17 mouse cellular contexts compared by ENCODE assay signal in genomic region chr17:52348481-52349083, GRCm38 (mm10).
DNase-seq lines count a peak whose midpoint lies in the region; ATAC-seq and TF ChIP-seq lines count a peak whose summit lies in the region.
"Had no signal": no experiment of that assay in that cellular context is flagged by ENCODE, and none has a peak within 500 bp of the region (broad histone marks: within the 10 kb centered on the region; RNA-seq: fewer than 3 reads in every experiment).

No protein-coding gene starts in this region.

- no peak overlapping the region for H3K9ac ChIP-seq in hindbrain, embryonic 14.5 days
- no peak overlapping the region for H3K9ac ChIP-seq in hindbrain, postnatal 0 days (replicated peaks; ENCODE audit: low read length)
- no peak overlapping the region for H3K9ac ChIP-seq in stomach, postnatal 0 days (ENCODE audit: low read length)
- H3K9ac ChIP-seq: hindbrain, embryonic 13.5 days; liver, embryonic 14.5 days; midbrain, embryonic 15.5 days; neural tube, embryonic 12.5 days had no signal

- no peaks in the 10 kb centered on the region for H3K36me3 ChIP-seq in hindbrain, embryonic 14.5 days (replicated peaks; ENCODE audit: control insufficient read depth, insufficient read depth)
- no peaks in the 10 kb centered on the region for H3K36me3 ChIP-seq in hindbrain, postnatal 0 days (ENCODE audit: insufficient read depth, low read length)
- H3K36me3 ChIP-seq in stomach, postnatal 0 days (ENCODE audit: control insufficient read depth, insufficient read depth, low read length) = no peaks in the 10 kb centered on the region
- H3K36me3 ChIP-seq: hindbrain, embryonic 13.5 days; midbrain, embryonic 15.5 days; neural tube, embryonic 12.5 days had no signal

- TF ChIP-seq CTCF in hindbrain, postnatal 0 days (IDR thresholded peaks at IDR 0.05; ENCODE audit: low read depth) = no peak
- no peak for TF ChIP-seq CTCF in stomach, postnatal 0 days (IDR thresholded peaks at IDR 0.05; ENCODE audit: low read depth)

- ATAC-seq in hindbrain, embryonic 14.5 days (ENCODE audit: low FRiP score) = no peak
- ATAC-seq in hindbrain, postnatal 0 days = no peak
- no peak for ATAC-seq in stomach, postnatal 0 days (ENCODE audit: low FRiP score, low TSS enrichment)
- ATAC-seq in granulocyte monocyte progenitor cell, adult 5-6 weeks (replicated peaks; ENCODE audit: poor library complexity, severe bottlenecking) = no peak
- ATAC-seq: midbrain, embryonic 15.5 days had no signal

- no peaks in the 10 kb centered on the region for H3K4me1 ChIP-seq in hindbrain, embryonic 14.5 days (replicated peaks; ENCODE audit: control insufficient read depth, insufficient read depth, low read length)
- H3K4me1 ChIP-seq in hindbrain, postnatal 0 days (ENCODE audit: insufficient read depth, low read length) = no peaks in the 10 kb centered on the region
- no peaks in the 10 kb centered on the region for H3K4me1 ChIP-seq in stomach, postnatal 0 days (replicated peaks; ENCODE audit: control insufficient read depth, insufficient read depth)
- H3K4me1 ChIP-seq: hindbrain, embryonic 13.5 days; midbrain, embryonic 15.5 days; neural tube, embryonic 12.5 days had no signal

- no peaks in the 10 kb centered on the region for H3K27me3 ChIP-seq in hindbrain, embryonic 14.5 days (ENCODE audit: control insufficient read depth, insufficient read depth, low read length)
- H3K27me3 ChIP-seq in hindbrain, postnatal 0 days (ENCODE audit: insufficient read depth, low read length) = no peaks in the 10 kb centered on the region
- no peaks in the 10 kb centered on the region for H3K27me3 ChIP-seq in stomach, postnatal 0 days (ENCODE audit: control insufficient read depth, insufficient read depth, low read length)
- H3K27me3 ChIP-seq: hindbrain, embryonic 13.5 days; midbrain, embryonic 15.5 days; neural tube, embryonic 12.5 days had no signal

- no peak for TF ChIP-seq EP300 in stomach, postnatal 0 days (optimal IDR thresholded peaks at IDR 0.05)

- H3K9me3 ChIP-seq in hindbrain, embryonic 14.5 days (ENCODE audit: control insufficient read depth, low read length) = no peaks in the 10 kb centered on the region
- H3K9me3 ChIP-seq in hindbrain, postnatal 0 days (ENCODE audit: low read length) = no peaks in the 10 kb centered on the region
- H3K9me3 ChIP-seq in stomach, postnatal 0 days (ENCODE audit: control insufficient read depth, low read length) = no peaks in the 10 kb centered on the region
- H3K9me3 ChIP-seq: hindbrain, embryonic 13.5 days; midbrain, embryonic 15.5 days; neural tube, embryonic 12.5 days had no signal

- H3K4me3 ChIP-seq in hindbrain, embryonic 14.5 days (replicated peaks; ENCODE audit: low read length) = no peak overlapping the region
- no peak overlapping the region for H3K4me3 ChIP-seq in hindbrain, postnatal 0 days (ENCODE audit: low read length)
- no peak overlapping the region for H3K4me3 ChIP-seq in stomach, postnatal 0 days (ENCODE audit: low read depth, low read length)
- H3K4me3 ChIP-seq: erythroblast, embryonic 14.5 days; hindbrain, embryonic 13.5 days; midbrain, embryonic 15.5 days; neural tube, embryonic 12.5 days had no signal

- DNase-seq in hindbrain, embryonic 14.5 days (ENCODE audit: low spot score) = peak; percentile 21
- DNase-seq in hindbrain, postnatal 0 days (ENCODE audit: low spot score) = no peak
- peak; percentile 35 to 62 for DNase-seq in right cerebral cortex, postnatal 10 days (ENCODE audit: low spot score in 2 of 2)
- no peak for DNase-seq in right cerebral cortex, postnatal 14 days
- peak; percentile 72 for DNase-seq in telencephalon, adult 2 months (ENCODE audit: low read depth, low spot score)
- DNase-seq in stomach, postnatal 0 days (ENCODE audit: low spot score) = no peak
- no peak for DNase-seq in adrenal gland, adult (ENCODE audit: inconsistent age in 2 of 2, low spot score in 1 of 2)
- DNase-seq: adrenal gland, postnatal 25 days; kidney, adult 2 months; kidney, postnatal 36 days; lung, postnatal 36 days had no signal

- WGBS in hindbrain, embryonic 14.5 days = 81% methylated on average over 8 of the region's 8 CpGs
- 72% methylated on average over 8 of the region's 8 CpGs for WGBS in hindbrain, postnatal 0 days
- 52% methylated on average over 8 of the region's 8 CpGs for WGBS in stomach, postnatal 0 days

- H3K27ac ChIP-seq in hindbrain, embryonic 14.5 days = no peak overlapping the region
- H3K27ac ChIP-seq in hindbrain, postnatal 0 days = no peak overlapping the region
- no peak overlapping the region for H3K27ac ChIP-seq in stomach, postnatal 0 days (replicated peaks)
- H3K27ac ChIP-seq: hindbrain, embryonic 13.5 days; liver, embryonic 14.5 days; midbrain, embryonic 15.5 days; neural tube, embryonic 12.5 days had no signal

- no peak overlapping the region for H3K4me2 ChIP-seq in hindbrain, embryonic 14.5 days (replicated peaks)
- no peak overlapping the region for H3K4me2 ChIP-seq in hindbrain, postnatal 0 days (ENCODE audit: low read depth, low read length)
- H3K4me2 ChIP-seq in stomach, postnatal 0 days (replicated peaks; ENCODE audit: low read depth) = no peak overlapping the region
- H3K4me2 ChIP-seq: hindbrain, embryonic 13.5 days; midbrain, embryonic 15.5 days; neural tube, embryonic 12.5 days had no signal

Comparison
In these comparisons a context has a peak if more than half of its experiments do, and no peak if none do; other contexts are left out.
1. DNase-seq: peak in hindbrain, embryonic 14.5 days (single experiment), right cerebral cortex, postnatal 10 days (2 of 2) and telencephalon, adult 2 months (single experiment); none in hindbrain, postnatal 0 days (single experiment), right cerebral cortex, postnatal 14 days (single experiment), stomach, postnatal 0 days (single experiment) and adrenal gland, adult (0 of 2).